Mouse (Mus musculus) right cerebral cortex, postnatal 10 days (tissue): ENCODE results near the gene Frem2.

Experiments
- DNase-seq, 2 experiments: peaks; one replicate each; pipeline ENCODE4 v3.0.0; 2021; ENCODE audit warnings: low spot score in 2 of 2

Frem2 gene

GRCm38 (mm10) chr3:53656878-53657561 lies at the start of gene Frem2:
Frem2 (minus strand) TSS chr3:53657355.
- peak; percentile 88 to 90 for DNase-seq

DNA sequence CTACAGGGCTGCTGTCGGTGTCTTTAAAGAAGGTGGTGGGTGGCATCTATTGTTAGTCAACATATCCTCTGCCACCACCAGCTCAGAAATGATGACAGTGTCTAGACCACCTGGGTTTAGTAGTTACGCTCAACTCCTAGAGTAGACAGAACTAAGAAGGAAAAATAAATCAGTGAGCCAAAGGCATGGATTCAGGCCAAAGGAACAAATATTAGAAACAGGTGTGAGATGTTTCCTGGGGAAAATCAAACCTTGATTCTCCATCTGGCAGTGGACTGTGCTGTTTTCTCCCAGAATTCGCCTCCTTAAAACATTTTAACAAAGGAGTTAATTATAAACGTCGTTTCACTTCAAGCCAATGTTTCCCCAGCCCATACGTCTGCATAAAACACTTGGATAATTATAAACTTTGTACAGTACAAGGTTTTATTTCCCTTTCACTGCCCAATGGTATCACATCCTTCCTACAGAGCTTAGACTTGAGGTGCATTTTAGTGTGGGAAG lies 48.9 kb upstream of the Frem2 start:
- no peak for DNase-seq

GRCm38 (mm10) chr3:53703126-53703505 lies 46.0 kb upstream of the Frem2 start:
- DNase-seq, result peak in 1 of 2 experiments; percentile 29

GRCm38 (mm10) chr3:53702421-53703125 lies 45.4 kb upstream of the Frem2 start:
- DNase-seq, result no peak

GRCm38 (mm10) chr3:53701940-53702339 lies 44.8 kb upstream of the Frem2 start:
- DNase-seq, result no peak

DNA sequence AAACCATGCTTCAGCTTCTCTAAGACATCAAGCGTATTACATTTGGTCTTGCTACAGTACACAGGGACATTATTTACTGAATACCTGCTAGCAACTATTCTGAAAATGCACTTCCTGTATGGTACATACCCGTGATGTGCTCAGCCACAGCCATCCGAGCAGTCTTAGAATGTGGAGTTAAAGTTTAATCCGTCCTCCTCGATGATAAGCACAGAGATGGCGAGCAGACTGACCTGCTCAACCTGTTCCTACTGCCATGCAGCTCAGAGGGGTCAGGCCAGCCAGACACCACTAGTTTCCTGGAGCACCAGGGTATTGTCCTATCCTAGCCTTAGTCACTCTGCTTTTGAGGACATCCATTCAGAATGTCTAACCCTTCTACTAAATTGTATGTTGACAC lies 30.6 kb upstream of the Frem2 start:
- no peak for DNase-seq

DNA sequence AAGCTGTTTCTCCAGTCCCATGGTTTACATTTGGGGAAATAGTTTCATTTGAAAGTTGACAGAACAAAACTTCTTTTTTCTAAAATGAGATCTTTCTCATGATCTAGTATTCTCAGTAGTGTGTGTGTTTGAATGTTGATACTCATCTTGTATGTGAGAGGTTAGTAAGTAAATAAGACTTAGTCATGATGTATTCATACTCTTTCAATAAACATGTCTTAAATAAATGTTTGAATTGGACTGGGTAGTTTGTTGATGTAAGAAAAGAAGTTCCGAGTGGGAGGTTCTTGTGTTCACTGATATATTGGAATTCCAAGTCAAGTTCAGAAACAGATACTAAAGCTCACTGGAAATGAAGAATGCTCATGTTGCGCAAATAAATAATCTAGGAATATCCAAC lies 25.1 kb upstream of the Frem2 start:
- no peak for DNase-seq

- DNase-seq, result no peak
These were observed 23.7 kb upstream of the Frem2 start for GRCm38 (mm10) chr3:53680816-53681215.

DNA sequence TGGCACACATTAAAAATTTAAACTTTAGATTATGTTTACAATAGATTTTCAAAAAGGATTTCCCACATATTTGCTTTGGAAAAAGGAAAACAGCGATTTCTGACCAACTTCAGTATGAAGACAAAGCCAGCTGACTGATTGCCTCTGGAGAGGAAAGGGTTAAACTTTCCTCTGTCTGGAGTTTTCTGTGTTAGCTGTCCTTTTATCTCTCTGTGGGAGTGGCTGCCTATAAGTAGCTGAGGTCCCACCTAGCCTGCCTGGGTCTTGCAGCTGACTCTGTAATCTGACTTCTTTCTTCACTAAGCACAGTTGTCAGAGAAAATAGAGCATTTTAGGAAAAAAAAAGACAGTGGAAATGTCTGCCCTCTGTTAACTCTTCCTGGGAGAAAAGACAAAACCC lies 17.1 kb upstream of the Frem2 start:
- no peak for DNase-seq

DNA sequence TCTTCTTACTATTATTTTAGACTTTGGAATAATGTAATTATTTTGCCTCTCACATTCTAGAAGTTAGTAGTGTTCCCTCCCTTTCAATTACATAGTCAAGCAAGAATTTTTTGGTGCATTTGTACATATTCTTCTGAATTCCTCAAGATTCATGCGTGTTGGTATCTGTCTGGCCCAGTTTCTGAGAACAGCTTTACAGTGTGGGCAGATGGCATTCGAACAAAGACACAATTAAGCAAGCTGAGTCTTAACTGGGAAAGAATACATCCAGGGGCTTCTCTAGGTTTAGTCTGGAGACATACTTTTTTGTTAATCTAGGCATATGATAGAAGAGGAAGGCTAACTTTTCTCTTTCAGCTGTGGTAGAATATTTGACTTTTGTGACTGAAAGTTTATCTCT lies 12.6 kb upstream of the Frem2 start:
- DNase-seq, result peak; percentile 31 to 58

GRCm38 (mm10) chr3:53657744-53658534 lies 784 bp upstream of the Frem2 start:
- DNase-seq, result peak; percentile 47 to 54

- no peak for DNase-seq
These were observed 752 bp downstream of the Frem2 start for GRCm38 (mm10) chr3:53656328-53656877.

GRCm38 (mm10) chr3:53655343-53655742 lies 1.8 kb downstream of the Frem2 start:
- DNase-seq, result no peak

GRCm38 (mm10) chr3:53650003-53650748 lies 7.0 kb downstream of the Frem2 start:
- DNase-seq, result no peak

DNA sequence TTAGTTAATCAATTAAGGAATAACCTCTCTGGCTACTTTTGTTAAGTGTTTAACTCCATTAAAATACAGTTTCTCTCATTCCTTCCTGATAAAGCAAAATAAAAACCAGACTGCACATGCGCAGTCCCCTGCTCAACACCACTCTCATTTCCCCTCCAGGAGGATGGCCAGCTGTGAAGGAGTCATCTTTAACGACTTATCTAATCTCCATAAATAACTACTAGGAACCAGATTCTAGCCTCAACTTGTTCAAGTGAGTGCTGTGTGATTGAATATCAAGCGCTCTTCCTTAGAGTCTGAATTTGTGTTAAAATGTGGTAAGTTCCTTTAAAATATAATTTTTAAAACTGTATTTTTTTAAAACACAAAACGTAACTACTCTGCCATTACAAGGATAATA lies 7.7 kb downstream of the Frem2 start:
- no peak for DNase-seq

- DNase-seq, result no peak
These were observed 8.3 kb downstream of the Frem2 start for GRCm38 (mm10) chr3:53648902-53649301.

GRCm38 (mm10) chr3:53635948-53636347 lies 21.2 kb downstream of the Frem2 start:
- DNase-seq, result no peak

DNA sequence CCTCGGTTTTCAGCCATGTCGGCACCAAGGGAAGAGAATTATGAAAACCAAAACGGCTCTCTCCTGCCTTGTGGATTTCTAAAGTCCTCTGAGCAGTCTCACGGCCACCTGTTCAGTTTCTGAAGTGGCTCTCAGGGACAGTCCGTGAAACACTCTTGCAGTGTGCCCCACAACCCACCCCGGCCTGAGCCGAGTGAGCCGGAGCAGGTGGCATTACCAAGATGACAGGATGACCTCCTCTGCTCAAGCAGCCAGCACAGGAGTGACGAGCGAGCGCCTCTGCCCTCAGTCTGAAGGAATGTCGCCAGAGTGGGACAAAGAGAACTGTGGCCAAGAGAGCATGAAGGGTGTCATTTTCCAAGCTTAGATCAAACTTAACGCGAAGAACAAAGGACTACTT lies 26.0 kb downstream of the Frem2 start:
- DNase-seq, result no peak

DNA sequence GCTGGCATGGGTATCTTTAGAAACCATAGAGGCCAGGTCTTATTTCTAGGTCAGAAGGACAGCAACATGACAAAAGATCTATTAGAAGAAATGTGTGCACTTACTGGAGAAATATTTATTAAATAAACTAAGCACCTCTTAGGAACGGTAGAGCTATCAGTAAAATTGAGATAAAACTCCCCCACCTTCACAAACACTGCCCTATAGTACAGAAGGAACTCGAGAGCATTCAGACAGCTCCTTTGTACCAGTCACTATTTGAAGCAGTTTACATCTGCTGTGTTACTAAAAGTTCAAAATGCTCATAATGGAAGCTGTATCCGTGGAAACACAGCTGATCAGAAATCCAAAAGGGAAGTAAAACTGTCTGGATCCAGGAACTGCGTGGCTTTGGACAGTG lies 26.5 kb downstream of the Frem2 start:
- DNase-seq, result no peak

- DNase-seq, result no peak
These were observed 27.2 kb downstream of the Frem2 start for GRCm38 (mm10) chr3:53629966-53630365.

DNA sequence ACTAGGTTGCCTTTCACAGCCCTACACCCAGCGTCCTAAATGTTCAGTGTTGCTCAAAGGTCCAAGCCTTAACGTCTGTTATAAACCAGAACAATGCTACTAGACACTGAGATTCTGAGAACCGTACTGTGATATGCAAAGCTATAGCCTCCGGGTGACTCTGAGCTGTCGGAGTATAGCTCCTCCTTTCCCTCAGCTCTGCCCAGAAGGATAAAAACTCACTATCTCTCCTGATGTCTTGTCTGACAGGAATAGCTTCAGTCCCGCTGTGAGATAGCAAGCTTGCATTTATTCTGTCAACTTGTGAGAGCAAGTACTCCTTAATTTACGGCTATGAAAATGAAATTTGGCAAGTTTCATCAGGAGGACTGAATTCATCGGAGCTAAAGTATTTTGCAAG lies 33.9 kb downstream of the Frem2 start:
- DNase-seq, result peak in 1 of 2 experiments; percentile 30
